In genomic region chr9:107296016-107296040, GRCm38 (mm10) we compare ENCODE assay signal across 8 mouse cellular contexts. TPM values are rescaled to one million over a fixed set of nuclear protein-coding genes. Genes with fewer than 3 reads are reported as not detected.
DNase-seq lines count a peak whose midpoint lies in the region; ATAC-seq and TF ChIP-seq lines count a peak whose summit lies in the region.

Cish (plus strand) TSS chr9:107296026.

- H3K27me3 ChIP-seq in ES-Bruce4 (ENCODE audit: control insufficient read depth, insufficient read depth, low read length, poor library complexity, severe bottlenecking): no peaks in the 10 kb centered on the region
- no peaks in the 10 kb centered on the region for H3K27me3 ChIP-seq in limb, embryonic 11.5 days (ENCODE audit: control insufficient read depth, insufficient read depth, low read length)
- no peaks in the 10 kb centered on the region for H3K27me3 ChIP-seq in stomach, embryonic 16.5 days (ENCODE audit: control insufficient read depth, insufficient read depth, low read length)

- TF ChIP-seq CTCF in ES-Bruce4 (IDR thresholded peaks at IDR 0.05; ENCODE audit: low read depth, low read length): no peak

- no peaks in the 10 kb centered on the region for H3K9me3 ChIP-seq in ES-Bruce4 (replicated peaks; ENCODE audit: control insufficient read depth, insufficient read depth, low read length, poor library complexity, severe bottlenecking)
- no peaks in the 10 kb centered on the region; the same call in 1 of the 2 replicates for H3K9me3 ChIP-seq in limb, embryonic 11.5 days (ENCODE audit: control insufficient read depth, low read length)
- no peaks in the 10 kb centered on the region for H3K9me3 ChIP-seq in stomach, embryonic 16.5 days (replicated peaks; ENCODE audit: control insufficient read depth, low read length)

- peak within 1 kb of the TSS; percentile 93 for H3K4me2 ChIP-seq in limb, embryonic 11.5 days (ENCODE audit: low read depth, severe bottlenecking)
- H3K4me2 ChIP-seq in stomach, embryonic 16.5 days (ENCODE audit: low read depth, low read length): peak within 1 kb of the TSS; percentile 77

- H3K4me1 ChIP-seq in ES-Bruce4 (ENCODE audit: control insufficient read depth, insufficient read depth, low read length): peaks cover 6% of the 10 kb centered on the region
- 0 out of 2 replicates have a peak, but pooled peaks cover 8% of the 10 kb centered on the region for H3K4me1 ChIP-seq in limb, embryonic 11.5 days (ENCODE audit: control insufficient read depth, insufficient read depth, low read length)
- peaks cover 22% of the 10 kb centered on the region; the same call in 1 of the 2 replicates for H3K4me1 ChIP-seq in stomach, embryonic 16.5 days (ENCODE audit: control insufficient read depth, insufficient read depth, low read length)

- TF ChIP-seq POLR2A in ES-Bruce4 (IDR thresholded peaks at IDR 0.05; ENCODE audit: insufficient read depth, low read length): no peak

- peak within 1 kb of the TSS; percentile 90 for H3K4me3 ChIP-seq in ES-Bruce4 (ENCODE audit: low read depth, low read length)
- H3K4me3 ChIP-seq in limb, embryonic 11.5 days (ENCODE audit: low read depth, low read length): peak within 1 kb of the TSS; percentile 44
- H3K4me3 ChIP-seq in stomach, embryonic 16.5 days (replicated peaks; ENCODE audit: low read length): peak within 1 kb of the TSS; percentile 64

- H3K27ac ChIP-seq in ES-Bruce4 (ENCODE audit: insufficient read depth, low read length): peak within 1 kb of the TSS; percentile 69
- no peak within 1 kb of the TSS for H3K27ac ChIP-seq in limb, embryonic 11.5 days (replicated peaks; ENCODE audit: low read depth, low read length)
- peak within 1 kb of the TSS; percentile 86 for H3K27ac ChIP-seq in stomach, embryonic 16.5 days (ENCODE audit: low read length)

- 0 out of 2 replicates have a peak, but pooled peaks cover 4% of the 10 kb centered on the region for H3K36me3 ChIP-seq in ES-Bruce4 (ENCODE audit: control insufficient read depth, insufficient read depth, low read length, poor library complexity, severe bottlenecking)
- H3K36me3 ChIP-seq in limb, embryonic 11.5 days (ENCODE audit: control insufficient read depth, insufficient read depth, low read length): no peaks in the 10 kb centered on the region
- H3K36me3 ChIP-seq in stomach, embryonic 16.5 days (ENCODE audit: control insufficient read depth, insufficient read depth, low read length): peaks cover 1% of the 10 kb centered on the region; the same call in 1 of the 2 replicates

- peak within 1 kb of the TSS; percentile 73 for H3K9ac ChIP-seq in ES-Bruce4 (ENCODE audit: low read depth, poor library complexity, severe bottlenecking)
- H3K9ac ChIP-seq in limb, embryonic 11.5 days (ENCODE audit: low read length): peak within 1 kb of the TSS; percentile 45
- peak within 1 kb of the TSS; percentile 85 for H3K9ac ChIP-seq in stomach, embryonic 16.5 days (ENCODE audit: low read length)

- ATAC-seq in limb, embryonic 11.5 days (ENCODE audit: insufficient number of reproducible peaks, low FRiP score, low TSS enrichment, low read depth): no peak
- no peak for ATAC-seq in stomach, embryonic 16.5 days (ENCODE audit: insufficient read depth, low FRiP score)

- TF ChIP-seq EP300 in ES-Bruce4 (IDR thresholded peaks at IDR 0.05; ENCODE audit: insufficient read depth, low read depth, low read length): no peak

- DNase-seq in gastrocnemius, adult 8-10 months (ENCODE audit: low spot score in 2 of 2): no peak
- DNase-seq in gastrocnemius, postnatal 10 days: no peak
- no peak for DNase-seq in gonadal fat pad, adult 2 months (ENCODE audit: low read depth)
- no peak for DNase-seq in limb, embryonic 11.5 days (ENCODE audit: low spot score)
- DNase-seq in layer of hippocampus, adult 9-10 months (ENCODE audit: low spot score): no peak
- no peak for DNase-seq in frontal cortex, postnatal 14 days (ENCODE audit: low spot score in 2 of 2)

RNA-seq across cellular contexts. Expression of gene Cish, which starts in this region (rescaled TPM):
- 10 to 100 TPM in 3 of 4 experiments, 1 to 10 TPM in 1; 5.1 to 61.2 (median 22.7) TPM for total RNA-seq in gastrocnemius, adult 8-10 months (2022)
- 10 to 100 TPM in 1 of 2 experiments, 1 to 10 TPM in 1; 6.7 to 16.8 TPM for total RNA-seq in gastrocnemius, postnatal 10 days (2021)
- polyA plus RNA-seq in ES-Bruce4 (2011; ENCODE audit: insufficient read depth, insufficient read length, low read depth, missing spikeins): 12.6 and 13.7 TPM in 2 replicates
- 14.5 and 18.3 TPM in 2 replicates for polyA plus RNA-seq in gonadal fat pad, adult 2 months (2012; rRNA removed)
- 4.1 and 4.4 TPM in 2 replicates for polyA plus RNA-seq in limb, embryonic 11.5 days (2014; fragmentation: Nextera tagmentation; extraction: Ambion mirVana)
- 13.2 and 16.5 TPM in 2 replicates for polyA plus RNA-seq in stomach, embryonic 16.5 days (2015; fragmentation: Nextera tagmentation; extraction: Ambion mirVana)
